Mouse (Mus musculus) hindbrain, embryonic 11.5 days (tissue): ENCODE data around the gene Spata6. TPM values are rescaled to one million over a fixed set of nuclear protein-coding genes. Genes with fewer than 3 reads are reported as not detected.

ENCODE experiments used
- polyA plus RNA-seq: library from polyadenylated mRNA; unstranded; fragments of >200 nt; fragmentation: Nextera tagmentation; extraction: Ambion mirVana; gene quantifications from 2 replicates; pipeline ENCODE4 v1.2.1, GENCODE M21; 2014

Gene Spata6
- polyA plus RNA-seq, 1 experiment from 2014 or later: 26.4 TPM

Other genes with a start within 250 kb of the Spata6 start
- gene Slc5a9, start 182.9 kb downstream of the Spata6 start, polyA plus RNA-seq: not detected in 2 replicates
- not detected in 2 replicates for gene Skint8, start 199.4 kb downstream of the Spata6 start, polyA plus RNA-seq